Mouse (Mus musculus): Measurements from ENCODE around the gene CN725425. TPM values are rescaled to one million over a fixed set of nuclear protein-coding genes. Genes with fewer than 3 reads are reported as not detected.

The CN725425 gene
- polyA plus RNA-seq, 1 experiment from 2014 or later: not detected

DNA sequence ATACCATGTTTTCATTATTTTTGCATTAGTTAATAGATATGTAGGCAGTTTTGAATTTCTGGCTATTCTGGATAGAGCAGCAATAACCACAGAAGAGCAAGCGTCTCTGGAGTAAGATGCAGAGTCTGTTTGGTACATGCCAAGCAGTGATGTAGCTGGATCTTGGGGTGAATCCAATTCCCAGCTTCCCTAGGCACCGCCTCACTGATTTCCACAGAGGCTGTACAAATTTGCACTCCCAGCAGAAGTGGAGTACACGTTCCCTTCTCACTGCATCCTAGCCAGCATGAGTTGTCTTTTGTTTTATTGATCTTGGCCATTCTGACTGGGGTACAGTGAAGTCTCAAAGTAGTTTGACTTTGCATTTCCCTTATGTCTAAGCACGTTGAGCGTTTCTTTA, 82.2 kb downstream of the CN725425 start:
- H3K27ac ChIP-seq: no peak overlapping the region
- H3K36me3 ChIP-seq: no peaks in the 10 kb centered on the region
- DNase-seq (no peak), ATAC-seq (ENCODE audit: low read depth) (no peak)
- H3K9ac ChIP-seq: no peak overlapping the region
- no peaks in the 10 kb centered on the region for H3K4me1 ChIP-seq (replicated peaks)
- H3K4me3 ChIP-seq (replicated peaks): no peak overlapping the region
- H3K9me3 ChIP-seq (replicated peaks): no peaks in the 10 kb centered on the region; the same call in 1 of the 2 replicates
- 73% methylated on average over 5 of the region's 5 CpGs for WGBS (ENCODE audit: insufficient replicate concordance)
- H3K27me3 ChIP-seq: no peaks in the 10 kb centered on the region
- no peak overlapping the region for H3K4me2 ChIP-seq

DNA sequence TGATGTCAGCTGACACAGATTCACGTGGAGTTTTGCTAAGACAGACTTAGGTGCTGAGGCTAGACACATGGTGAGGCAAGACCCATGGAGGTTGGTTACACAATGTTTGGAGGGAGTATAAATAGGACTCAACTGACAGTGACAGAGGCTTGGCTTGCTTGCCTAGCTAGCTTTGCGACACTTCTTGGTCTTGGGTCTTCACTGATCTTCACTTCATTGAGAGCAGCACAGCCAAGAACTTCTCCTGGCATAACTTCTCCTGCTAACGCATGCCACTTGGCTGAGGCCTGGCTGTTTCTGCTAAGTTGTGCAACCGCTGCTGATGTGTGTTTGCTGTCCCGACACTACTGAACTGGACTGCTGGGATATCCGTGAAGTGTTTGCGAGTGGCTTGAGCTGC, 83.5 kb downstream of the CN725425 start:
- ATAC-seq (ENCODE audit: low read depth) (no peak), DNase-seq (no peak)

DNA sequence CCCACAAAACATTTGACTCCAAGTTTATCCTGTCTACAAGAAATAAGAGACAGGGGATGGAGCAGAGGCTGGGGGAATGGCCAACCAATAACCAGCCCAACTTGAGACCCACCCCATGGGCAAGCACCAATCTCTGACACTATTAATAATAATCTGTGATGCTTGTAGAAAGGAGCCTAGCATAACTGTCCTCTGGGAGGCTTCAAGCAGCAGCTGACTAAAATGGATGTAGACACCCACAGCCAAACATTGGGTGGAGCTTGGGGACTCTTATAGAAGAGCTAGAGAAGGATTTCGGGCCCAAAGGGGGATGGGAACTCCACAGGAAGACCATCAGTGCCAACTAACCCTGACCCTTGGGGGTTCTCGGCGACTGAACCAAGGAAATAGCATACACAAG, 84.1 kb downstream of the CN725425 start:
- no peaks in the 10 kb centered on the region for H3K4me1 ChIP-seq (replicated peaks)
- ATAC-seq (ENCODE audit: low read depth): no peak
- H3K27ac ChIP-seq: no peak overlapping the region
- H3K9ac ChIP-seq: no peak overlapping the region
- H3K36me3 ChIP-seq: no peaks in the 10 kb centered on the region
- no peaks in the 10 kb centered on the region for H3K27me3 ChIP-seq
- no peak overlapping the region for H3K4me3 ChIP-seq (replicated peaks)
- H3K9me3 ChIP-seq (replicated peaks): peaks cover 4% of the 10 kb centered on the region; the same call in 1 of the 2 replicates
- 67% methylated on average over 3 of the region's 3 CpGs for whole genome bisulfite sequencing (ENCODE audit: insufficient replicate concordance)
- DNase-seq: no peak
- H3K4me2 ChIP-seq: no peak overlapping the region

More for the DNA sequence above, 83.5 kb downstream of the CN725425 start:
- 74% methylated on average over 7 of the region's 7 CpGs for WGBS (ENCODE audit: insufficient replicate concordance)
- no peaks in the 10 kb centered on the region for H3K4me1 ChIP-seq (replicated peaks)
- no peaks in the 10 kb centered on the region for H3K36me3 ChIP-seq
- H3K4me2 ChIP-seq: no peak overlapping the region
- H3K9ac ChIP-seq: no peak overlapping the region
- H3K27me3 ChIP-seq: no peaks in the 10 kb centered on the region
- H3K4me3 ChIP-seq (replicated peaks): no peak overlapping the region
- H3K9me3 ChIP-seq (replicated peaks): peaks cover 4% of the 10 kb centered on the region; the same call in 1 of the 2 replicates
- H3K27ac ChIP-seq: no peak overlapping the region

DNA sequence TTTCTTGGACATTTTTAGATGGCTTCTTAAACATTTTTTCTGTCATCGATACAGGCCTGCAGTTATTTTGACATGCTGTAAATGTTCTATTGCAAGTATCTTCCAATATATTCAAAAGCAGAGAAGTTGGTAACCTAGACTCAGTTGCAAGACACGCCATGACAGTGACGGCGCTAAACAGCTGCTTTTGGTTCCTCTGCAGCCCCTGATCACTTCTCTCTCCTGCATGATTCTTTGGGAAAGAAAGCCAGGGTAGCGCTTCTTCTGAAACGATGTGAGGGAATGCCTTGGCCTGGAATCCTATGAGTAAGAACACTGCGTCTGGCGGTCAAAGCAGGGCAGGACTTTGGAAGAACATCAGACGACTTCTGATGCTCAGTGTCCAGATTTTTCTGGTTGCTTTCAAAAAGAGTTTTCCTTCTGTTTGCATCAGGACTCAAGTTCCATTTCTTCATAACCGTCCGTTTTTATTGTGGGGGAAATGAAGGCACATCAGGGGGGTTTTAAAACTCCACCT, 100.1 kb downstream of the CN725425 start:
- H3K27ac ChIP-seq: no peak overlapping the region
- no peaks in the 10 kb centered on the region for H3K4me1 ChIP-seq (replicated peaks)
- H3K36me3 ChIP-seq: no peaks in the 10 kb centered on the region
- no peaks in the 10 kb centered on the region for H3K27me3 ChIP-seq
- no peak for ATAC-seq (ENCODE audit: low read depth)
- H3K4me2 ChIP-seq: no peak overlapping the region
- H3K9ac ChIP-seq: no peak overlapping the region
- H3K4me3 ChIP-seq (replicated peaks): no peak overlapping the region
- no peaks in the 10 kb centered on the region for H3K9me3 ChIP-seq (replicated peaks)
- DNase-seq: no peak
- 74% methylated on average over 11 of the region's 11 CpGs for WGBS (ENCODE audit: insufficient replicate concordance)

DNA sequence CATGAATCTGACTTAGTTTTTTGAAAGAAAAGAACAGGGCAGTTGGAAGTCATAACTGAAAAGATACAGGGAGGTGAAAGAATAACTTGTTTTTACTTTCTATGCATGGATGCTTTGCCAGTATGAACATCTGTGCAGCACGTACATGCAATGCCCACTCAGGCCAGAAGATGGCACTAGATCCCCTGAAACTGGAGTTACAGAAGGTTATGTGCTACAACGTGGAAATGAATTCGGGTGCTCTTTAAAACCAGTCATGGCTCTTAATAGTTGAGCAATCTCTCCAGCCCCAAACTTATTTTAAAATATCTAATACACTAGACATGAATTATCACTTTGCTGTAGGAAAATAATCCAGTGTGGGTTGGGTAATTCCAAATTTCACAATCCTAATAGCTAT, 102.1 kb downstream of the CN725425 start:
- 5% methylated on average over 3 of the region's 3 CpGs for WGBS (ENCODE audit: insufficient replicate concordance)
- no peaks in the 10 kb centered on the region for H3K4me1 ChIP-seq (replicated peaks)
- H3K9me3 ChIP-seq (replicated peaks): no peaks in the 10 kb centered on the region
- no peak overlapping the region for H3K9ac ChIP-seq
- H3K36me3 ChIP-seq: no peaks in the 10 kb centered on the region
- H3K27ac ChIP-seq: no peak overlapping the region
- ATAC-seq (ENCODE audit: low read depth) (no peak), DNase-seq (peak; percentile 32)
- H3K4me2 ChIP-seq: no peak overlapping the region
- no peak overlapping the region for H3K4me3 ChIP-seq (replicated peaks)
- H3K27me3 ChIP-seq: no peaks in the 10 kb centered on the region

DNA sequence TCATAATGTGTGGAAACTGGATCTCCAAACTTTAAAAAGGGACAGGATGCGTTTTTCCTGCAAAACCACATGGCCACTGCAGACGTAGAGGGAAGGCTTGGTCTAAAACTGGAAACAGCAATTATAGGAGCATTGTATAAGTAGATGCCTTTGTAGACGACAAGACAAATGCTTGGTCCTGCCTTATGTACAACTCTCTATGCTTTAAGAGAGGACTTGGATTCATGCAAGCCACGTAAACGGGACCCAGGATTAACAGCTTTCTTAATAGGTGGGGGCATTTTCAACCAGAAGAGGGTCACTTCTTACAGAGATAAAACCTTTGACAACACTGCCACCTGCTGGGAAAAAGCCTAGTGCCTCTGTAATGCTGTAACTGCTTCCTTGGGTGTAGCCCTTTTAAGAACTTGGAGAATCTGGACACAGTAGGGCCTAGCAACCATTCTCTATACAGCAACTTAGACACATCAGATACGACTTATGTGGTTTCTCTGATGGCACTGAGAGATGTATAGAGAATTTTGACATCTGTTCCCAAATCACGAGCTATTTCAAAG, 105.1 kb downstream of the CN725425 start:
- Histone ChIP-seq H3K4me2 (no peak overlapping the region), H3K9ac (no peak overlapping the region), H3K4me1 (replicated peaks) (no peaks in the 10 kb centered on the region), H3K9me3 (replicated peaks) (no peaks in the 10 kb centered on the region), H3K4me3 (replicated peaks) (no peak overlapping the region), H3K36me3 (no peaks in the 10 kb centered on the region), H3K27me3 (no peaks in the 10 kb centered on the region), H3K27ac (no peak overlapping the region)
- WGBS (ENCODE audit: insufficient replicate concordance): 32% methylated on average over 7 of the region's 7 CpGs
- DNase-seq (peak; percentile 17), ATAC-seq (ENCODE audit: low read depth) (peak; percentile 53; the same call in 1 of the 2 replicates)

Other genes with a start within 250 kb of the CN725425 start
- gene Kif21a, start 149.5 kb upstream of the CN725425 start, polyA plus RNA-seq (2015; fragmentation: Nextera tagmentation; extraction: Ambion mirVana): 1.9 and 2.1 TPM in 2 replicates
- gene Abcd2, start 7.7 kb upstream of the CN725425 start, polyA plus RNA-seq (2015; fragmentation: Nextera tagmentation; extraction: Ambion mirVana): 1.9 and 2.0 TPM in 2 replicates

Data from liver, embryonic 13.5 days (tissue).